Mouse (Mus musculus) liver, postnatal 0 days (tissue): Measurements from ENCODE around the gene St6galnac3. TPM values are rescaled to one million over a fixed set of nuclear protein-coding genes. Genes with fewer than 3 reads are reported as not detected.

Experiments used
- ATAC-seq: fragments of 200-750 bp; cut with Nextera tagmentation; 2 replicates; pipeline ENCODE4 v1.8.0; 2017; ENCODE audit warnings: mild to moderate bottlenecking, moderate library complexity
- DNase-seq: peaks from one replicate; pipeline ENCODE4 v3.0.0-alpha.2; 2016
- H3K27ac ChIP-seq: fragments of 300-500 bp; sonication (generic); 2 replicates; pipeline ENCODE4 v1.5.1; 2014; ENCODE audit warnings: antibody characterized with exemption, moderate library complexity, mild to moderate bottlenecking, low read depth
- H3K27me3 ChIP-seq: fragments of 300-500 bp; sonication (generic); 2 replicates; pipeline ENCODE4 v1.6.1; 2014; ENCODE audit warnings: low read length, control low read depth, mixed read lengths; ENCODE audit not compliant: insufficient read depth
- H3K36me3 ChIP-seq: fragments of 300-500 bp; sonication (generic); replicated peaks from 2 replicates; pipeline ENCODE4 v1.6.1; 2014; ENCODE audit warnings: mild to moderate bottlenecking, control low read depth, low read length, moderate library complexity, mixed read lengths; ENCODE audit not compliant: insufficient read depth
- H3K4me1 ChIP-seq: fragments of 300-500 bp; sonication (generic); 2 replicates; pipeline ENCODE4 v1.6.1; 2014; ENCODE audit warnings: antibody characterized with exemption, mild to moderate bottlenecking, control low read depth; ENCODE audit not compliant: insufficient read depth
- H3K4me2 ChIP-seq: fragments of 300-500 bp; sonication (generic); 2 replicates; pipeline ENCODE4 v1.6.1; 2014; ENCODE audit warnings: low read depth, mild to moderate bottlenecking, low read length, moderate library complexity, mixed read lengths
- H3K4me3 ChIP-seq: fragments of 300-500 bp; sonication (generic); 2 replicates; pipeline ENCODE4 v1.5.1; 2014; ENCODE audit warnings: low read depth, low read length
- H3K9ac ChIP-seq: fragments of 300-500 bp; sonication (generic); replicated peaks from 2 replicates; pipeline ENCODE4 v1.6.1; 2014; ENCODE audit warnings: mild to moderate bottlenecking, moderate library complexity
- H3K9me3 ChIP-seq: fragments of 300-500 bp; sonication (generic); 2 replicates; pipeline ENCODE4 v1.6.1; 2016; ENCODE audit warnings: mild to moderate bottlenecking, control low read depth, low read length, mixed read lengths
- CTCF ChIP-seq: sonication (generic); IDR thresholded peaks from 2 replicates; pipeline ENCODE4 v1.5.1; 2016; ENCODE audit warnings: antibody characterized with exemption, low read depth
- EP300 ChIP-seq: IDR thresholded peaks from 2 replicates; pipeline ENCODE4 v1.6.1; 2016; ENCODE audit warnings: antibody characterized with exemption, low read depth, mild to moderate bottlenecking
- WGBS: fragments of 180-500 bp; shearing (Covaris S2); extraction: QIAGEN DNeasy Blood & Tissue Kit; methylation state at CpG from one replicate; pipeline ENCODE4 v1.1.7; 2014; ENCODE audit not compliant: insufficient replicate concordance; 5-methylcytosine and 5-hydroxymethylcytosine counted together
- polyA plus RNA-seq: library from polyadenylated mRNA; unstranded; fragments of >200 nt; fragmentation: Nextera tagmentation; extraction: Ambion mirVana; gene quantifications from 2 replicates; pipeline ENCODE4 v1.2.1, GENCODE M21; 2015

Gene St6galnac3
- polyA plus RNA-seq, 1 experiment from 2014 or later, result 5.0 TPM

DNA sequence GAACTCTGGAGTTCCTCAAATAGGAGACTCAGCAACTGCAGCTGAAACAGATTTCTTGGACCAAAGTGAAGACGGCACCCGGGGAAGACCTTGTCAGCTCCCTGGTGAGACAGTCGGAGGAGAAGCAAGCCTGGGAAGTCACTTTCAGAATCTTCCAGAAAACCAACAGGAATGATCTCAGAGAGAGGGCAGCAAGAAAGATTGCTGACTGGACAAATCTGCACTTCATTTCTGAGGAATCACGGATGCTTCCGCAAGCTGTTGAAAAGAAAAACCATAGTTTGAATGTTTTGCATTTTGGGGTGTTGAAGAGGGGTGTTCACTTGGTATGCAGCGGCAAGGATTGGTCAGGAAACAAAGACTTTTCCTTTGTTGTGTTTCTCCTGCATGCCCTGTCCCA, 24.4 kb upstream of the St6galnac3 start:
- no peak for TF ChIP-seq CTCF
- Histone ChIP-seq H3K36me3 (no peaks in the 10 kb centered on the region), H3K4me1 (no peaks in the 10 kb centered on the region), H3K27me3 (no peaks in the 10 kb centered on the region), H3K27ac (no peak overlapping the region), H3K9ac (no peak overlapping the region), H3K9me3 (no peaks in the 10 kb centered on the region), H3K4me3 (no peak overlapping the region), H3K4me2 (no peak overlapping the region)
- whole genome bisulfite sequencing, result 87% methylated on average over 6 of the region's 6 CpGs
- ATAC-seq (no peak), DNase-seq (no peak)

DNA sequence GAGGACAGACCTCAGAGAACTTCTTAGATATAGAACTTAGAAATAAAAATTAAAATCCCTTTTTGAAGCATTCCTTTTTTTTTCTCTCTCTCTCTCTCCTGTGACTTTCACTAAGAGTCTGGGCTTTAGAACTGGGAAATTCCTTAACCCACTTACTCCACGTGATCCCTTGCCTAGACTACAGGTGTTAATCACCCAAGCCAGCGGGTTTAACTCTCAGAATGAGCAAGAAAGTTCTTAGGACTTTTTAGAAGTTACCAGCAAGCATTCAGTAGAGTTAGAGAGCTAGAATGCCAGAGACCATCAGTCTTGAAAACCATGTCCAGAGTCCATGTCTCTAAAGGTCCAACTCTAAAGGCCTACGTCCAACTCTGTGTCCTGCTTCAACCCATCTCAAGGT, 23.3 kb upstream of the St6galnac3 start:
- TF ChIP-seq EP300, result no peak
- WGBS, result 83% methylated on average over 3 of the region's 3 CpGs
- no peak overlapping the region for H3K9ac ChIP-seq
- no peak for ATAC-seq
- no peak overlapping the region for H3K4me3 ChIP-seq
- H3K27ac ChIP-seq, result no peak overlapping the region
- no peaks in the 10 kb centered on the region for H3K27me3 ChIP-seq
- no peak overlapping the region for H3K4me2 ChIP-seq
- DNase-seq, result no peak
- no peaks in the 10 kb centered on the region for H3K36me3 ChIP-seq
- no peaks in the 10 kb centered on the region for H3K4me1 ChIP-seq
- H3K9me3 ChIP-seq, result no peaks in the 10 kb centered on the region

DNA sequence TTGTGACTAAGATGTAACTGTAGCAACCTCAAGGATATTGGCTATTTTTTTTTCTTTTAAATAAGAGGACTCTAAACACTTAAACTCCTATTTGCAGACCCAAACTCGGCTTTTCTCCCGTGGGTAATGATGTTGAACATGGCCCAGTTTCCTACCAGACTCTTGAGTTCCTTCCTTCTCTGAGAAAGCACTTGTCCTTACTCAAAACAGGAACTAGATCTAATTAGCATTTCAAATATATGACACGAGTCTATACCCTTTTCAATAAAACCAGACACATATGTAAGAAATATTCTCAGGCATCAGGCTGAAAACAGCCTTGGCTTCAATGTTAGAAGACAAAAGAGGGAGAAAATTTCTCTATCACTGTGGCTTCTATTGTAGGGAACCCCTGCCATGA, 20.1 kb upstream of the St6galnac3 start:
- Histone ChIP-seq H3K4me3 (no peak overlapping the region), H3K27ac (no peak overlapping the region), H3K36me3 (no peaks in the 10 kb centered on the region), H3K9me3 (no peaks in the 10 kb centered on the region), H3K4me2 (no peak overlapping the region), H3K27me3 (no peaks in the 10 kb centered on the region), H3K9ac (no peak overlapping the region), H3K4me1 (no peaks in the 10 kb centered on the region)
- no peak for ATAC-seq
- 39% methylated on average over 3 of the region's 3 CpGs for WGBS
- TF ChIP-seq EP300 (no peak), CTCF (no peak)
- DNase-seq, result no peak

DNA sequence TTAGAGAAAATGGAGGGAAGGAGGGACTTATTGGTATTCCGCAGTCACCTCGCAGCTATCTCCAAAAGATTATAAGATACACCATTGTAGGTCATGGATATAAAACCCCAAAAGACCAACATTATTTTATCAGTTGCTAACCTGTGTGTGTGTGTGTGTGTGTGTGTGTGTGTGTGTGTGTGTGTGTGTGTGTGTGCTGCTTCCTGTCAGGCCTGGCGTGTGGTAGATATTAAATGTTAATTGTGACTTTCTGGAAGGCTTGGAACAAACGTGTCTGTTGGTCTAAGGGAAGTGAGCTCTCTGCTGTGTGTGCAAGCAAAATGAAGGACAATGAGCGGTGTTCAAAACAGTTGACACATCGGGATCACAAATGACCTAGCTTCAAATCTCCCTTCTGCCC, 19.5 kb upstream of the St6galnac3 start:
- no peaks in the 10 kb centered on the region for H3K27me3 ChIP-seq
- no peak overlapping the region for H3K4me2 ChIP-seq
- no peaks in the 10 kb centered on the region for H3K4me1 ChIP-seq
- ATAC-seq (no peak), DNase-seq (no peak)
- no peak overlapping the region for H3K27ac ChIP-seq
- no peaks in the 10 kb centered on the region for H3K9me3 ChIP-seq
- no peak overlapping the region for H3K9ac ChIP-seq
- no peak overlapping the region for H3K4me3 ChIP-seq
- TF ChIP-seq CTCF, result no peak
- TF ChIP-seq EP300, result no peak
- no peaks in the 10 kb centered on the region for H3K36me3 ChIP-seq
- 63% methylated on average over 6 of the region's 6 CpGs for WGBS

DNA sequence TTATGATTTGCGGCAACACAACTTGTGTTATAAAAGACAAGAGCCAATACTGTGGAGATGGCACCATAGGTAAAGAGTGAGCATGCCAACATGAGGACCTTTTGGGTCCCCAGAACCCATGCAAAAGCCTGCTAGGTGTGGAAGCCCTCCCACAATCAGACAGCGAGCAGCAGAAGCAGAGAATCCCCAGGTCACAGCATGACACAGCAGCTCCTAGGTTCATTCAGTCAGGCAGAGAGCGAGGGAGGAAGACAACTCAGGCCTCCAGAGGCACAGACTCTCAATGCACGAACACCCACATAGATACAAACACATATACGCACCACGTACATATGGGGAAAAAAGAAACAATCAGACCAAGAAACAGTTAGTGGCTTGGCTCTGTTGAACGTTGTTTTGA, 16.8 kb upstream of the St6galnac3 start:
- Histone ChIP-seq H3K4me3 (no peak overlapping the region), H3K27me3 (no peaks in the 10 kb centered on the region), H3K27ac (no peak overlapping the region), H3K4me2 (no peak overlapping the region), H3K36me3 (no peaks in the 10 kb centered on the region), H3K4me1 (0 out of 2 replicates have a peak, but pooled peaks cover 3% of the 10 kb centered on the region), H3K9ac (no peak overlapping the region), H3K9me3 (no peaks in the 10 kb centered on the region)
- WGBS, result 75% methylated on average over 7 of the region's 7 CpGs
- DNase-seq (no peak), ATAC-seq (no peak)
- TF ChIP-seq CTCF (no peak), EP300 (no peak)

DNA sequence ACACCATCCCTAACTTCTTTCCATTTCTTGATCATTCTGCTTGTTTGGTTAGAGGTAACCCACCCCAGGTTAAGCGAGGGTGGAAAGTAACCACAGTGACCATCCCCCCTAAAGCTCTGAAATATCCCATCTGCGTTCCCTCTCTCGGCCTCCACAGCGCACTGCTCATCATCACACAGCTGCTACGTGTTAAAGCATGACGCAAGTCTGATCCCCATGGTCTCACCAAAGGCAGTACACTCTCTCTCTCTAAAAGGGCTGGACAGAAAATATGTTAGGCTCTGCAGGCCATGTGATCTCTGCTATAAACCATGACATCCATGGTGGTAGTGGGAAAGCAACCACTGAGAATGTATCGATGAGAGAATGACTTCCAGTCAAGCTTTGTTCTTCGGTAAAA, 14.4 kb upstream of the St6galnac3 start:
- TF ChIP-seq CTCF (no peak), EP300 (no peak)
- H3K4me1 ChIP-seq, result 0 out of 2 replicates have a peak, but pooled peaks cover 6% of the 10 kb centered on the region

DNA sequence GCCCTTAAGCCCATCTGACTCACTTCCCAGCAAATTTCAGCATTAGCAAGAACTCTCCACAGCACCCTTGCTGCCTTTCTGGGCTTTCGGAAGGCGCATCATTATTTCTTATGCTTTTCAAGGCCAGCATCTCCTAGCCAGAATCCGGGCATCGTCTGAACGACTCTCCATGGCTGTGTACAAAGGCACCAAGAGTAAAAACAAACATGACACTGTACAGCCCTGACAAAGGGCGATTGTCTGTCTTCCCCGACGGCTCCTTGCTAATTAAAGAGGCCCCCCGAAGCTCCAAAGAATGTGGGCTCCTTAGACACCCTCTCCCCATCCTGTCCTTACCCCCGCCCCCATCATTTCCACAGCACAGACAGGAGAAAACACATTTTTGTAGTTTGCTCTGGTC, 13.4 kb upstream of the St6galnac3 start:
- Histone ChIP-seq H3K4me3 (no peak overlapping the region), H3K9me3 (no peaks in the 10 kb centered on the region), H3K4me2 (no peak overlapping the region), H3K9ac (no peak overlapping the region), H3K27ac (no peak overlapping the region), H3K4me1 (peaks cover 13% of the 10 kb centered on the region; the same call in 1 of the 2 replicates), H3K36me3 (no peaks in the 10 kb centered on the region), H3K27me3 (no peaks in the 10 kb centered on the region)
- DNase-seq, result no peak
- TF ChIP-seq CTCF (no peak), EP300 (no peak)
- ATAC-seq, result no peak
- WGBS, result 69% methylated on average over 10 of the region's 10 CpGs

More for the DNA sequence above, 14.4 kb upstream of the St6galnac3 start:
- ATAC-seq, result no peak
- H3K4me3 ChIP-seq, result no peak overlapping the region
- H3K9ac ChIP-seq, result no peak overlapping the region
- WGBS, result 88% methylated on average over 8 of the region's 8 CpGs
- DNase-seq, result no peak
- no peaks in the 10 kb centered on the region for H3K9me3 ChIP-seq
- no peaks in the 10 kb centered on the region for H3K36me3 ChIP-seq
- H3K4me2 ChIP-seq, result no peak overlapping the region
- no peaks in the 10 kb centered on the region for H3K27me3 ChIP-seq
- H3K27ac ChIP-seq, result no peak overlapping the region
